Mouse (Mus musculus) kidney, postnatal 0 days (tissue): Measurements from ENCODE around the gene Btnl2. TPM values are rescaled to one million over a fixed set of nuclear protein-coding genes. Genes with fewer than 3 reads are reported as not detected.

Experiments used
- ATAC-seq: fragments of 200-750 bp; cut with Nextera tagmentation; replicated peaks from 2 replicates; pipeline ENCODE4 v1.8.0; 2017; ENCODE audit warnings: low read depth, moderate number of reproducible peaks, moderate TSS enrichment, moderate library complexity; ENCODE audit not compliant: low FRiP score
- DNase-seq: peaks from one replicate; pipeline ENCODE4 v3.0.0-alpha.2; 2016; ENCODE audit warnings: low spot score
- H3K27ac ChIP-seq: fragments of 300-500 bp; sonication (generic); 2 replicates; pipeline ENCODE4 v1.5.1; 2014; ENCODE audit warnings: mild to moderate bottlenecking
- H3K27me3 ChIP-seq: fragments of 300-500 bp; sonication (generic); 2 replicates; pipeline ENCODE4 v1.6.1; 2014; ENCODE audit warnings: low read length, mixed read lengths; ENCODE audit not compliant: insufficient read depth
- H3K36me3 ChIP-seq: fragments of 300-500 bp; sonication (generic); 2 replicates; pipeline ENCODE4 v1.6.1; 2014; ENCODE audit warnings: low read length, mixed read lengths; ENCODE audit not compliant: insufficient read depth
- H3K4me1 ChIP-seq: fragments of 300-500 bp; sonication (generic); replicated peaks from 2 replicates; pipeline ENCODE4 v1.6.1; 2014; ENCODE audit warnings: antibody characterized with exemption, low read length, mixed read lengths; ENCODE audit not compliant: insufficient read depth
- H3K4me2 ChIP-seq: fragments of 300-500 bp; sonication (generic); 2 replicates; pipeline ENCODE4 v1.6.1; 2014; ENCODE audit warnings: mild to moderate bottlenecking, low read length, moderate library complexity, mixed read lengths
- H3K4me3 ChIP-seq: fragments of 300-500 bp; sonication (generic); replicated peaks from 2 replicates; pipeline ENCODE4 v1.5.1; 2014; ENCODE audit warnings: low read depth, low read length
- H3K9ac ChIP-seq: fragments of 300-500 bp; sonication (generic); 2 replicates; pipeline ENCODE4 v1.6.1; 2014; ENCODE audit warnings: low read depth, low read length
- H3K9me3 ChIP-seq: fragments of 300-500 bp; sonication (generic); replicated peaks from 2 replicates; pipeline ENCODE4 v1.6.1; 2016; ENCODE audit warnings: low read length, inconsistent platforms, mixed read lengths
- CTCF ChIP-seq: IDR thresholded peaks from 2 replicates; pipeline ENCODE4 v1.5.1; 2016; ENCODE audit warnings: antibody characterized with exemption, low read depth, mild to moderate bottlenecking, moderate library complexity
- WGBS: fragments of 180-500 bp; shearing (Covaris S2); extraction: QIAGEN DNeasy Blood & Tissue Kit; methylation state at CpG from one replicate; pipeline ENCODE4 v1.1.7; 2014; 5-methylcytosine and 5-hydroxymethylcytosine counted together
- polyA plus RNA-seq: library from polyadenylated mRNA; unstranded; fragments of >200 nt; fragmentation: Nextera tagmentation; extraction: Ambion mirVana; gene quantifications from 2 replicates; pipeline ENCODE4 v1.2.1, GENCODE M21; 2015

Gene Btnl2
- polyA plus RNA-seq, 1 experiment from 2014 or later, result 0.04 TPM

- WGBS, result 24% methylated on average over 2 of the region's 2 CpGs
- H3K9ac ChIP-seq, result no peak overlapping the region
These were observed 37.3 kb upstream of the Btnl2 start for GRCm38 (mm10) chr17:34317275-34317674.

DNA sequence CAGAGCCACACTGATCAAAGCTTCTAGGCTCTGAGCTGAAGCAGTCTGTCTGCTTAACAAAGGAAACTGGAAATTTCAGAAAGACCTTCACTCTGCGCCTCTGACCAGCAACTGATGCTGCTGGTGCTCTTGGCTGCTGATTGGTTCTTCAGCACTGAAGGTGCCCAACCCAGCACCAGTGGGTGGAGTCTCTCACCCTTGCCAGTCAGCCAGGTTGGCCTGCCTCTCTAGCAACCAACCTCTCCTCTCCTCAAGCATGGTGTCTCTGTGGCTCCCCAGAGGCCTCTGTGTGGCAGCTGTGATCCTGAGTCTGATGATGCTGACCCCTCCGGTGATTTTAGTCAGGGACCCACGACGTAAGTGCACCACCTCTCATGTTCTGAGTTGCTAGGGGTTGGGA lies 29.2 kb upstream of the Btnl2 start, which contains the start of gene H2-Eb2:
Gene H2-Eb2, plus strand, starts transcription at position 230 of the 400 bp plus-strand sequence.
- no peaks in the 10 kb centered on the region for H3K4me1 ChIP-seq
- no peak within 1 kb of the TSS for H3K4me2 ChIP-seq
- H3K9me3 ChIP-seq, result no peaks in the 10 kb centered on the region
- no peak for TF ChIP-seq CTCF
- DNase-seq (no peak), ATAC-seq (no peak)
- H3K27ac ChIP-seq, result no peak within 1 kb of the TSS
- H3K9ac ChIP-seq, result no peak within 1 kb of the TSS
- WGBS, result 45% methylated on average over 4 of the region's 4 CpGs
- H3K36me3 ChIP-seq, result no peaks in the 10 kb centered on the region
- H3K4me3 ChIP-seq, result no peak within 1 kb of the TSS
- H3K27me3 ChIP-seq, result no peaks in the 10 kb centered on the region

More at GRCm38 (mm10) chr17:34317275-34317674, 37.3 kb upstream of the Btnl2 start:
- DNase-seq (no peak), ATAC-seq (no peak)
- Histone ChIP-seq H3K4me3 (no peak overlapping the region), H3K9me3 (no peaks in the 10 kb centered on the region), H3K27me3 (no peaks in the 10 kb centered on the region), H3K4me1 (no peaks in the 10 kb centered on the region), H3K27ac (no peak overlapping the region), H3K4me2 (no peak overlapping the region), H3K36me3 (no peaks in the 10 kb centered on the region)
- TF ChIP-seq CTCF, result no peak

GRCm38 (mm10) chr17:34326373-34326772 lies 28.2 kb upstream of the Btnl2 start:
- no peaks in the 10 kb centered on the region for H3K27me3 ChIP-seq
- WGBS, result 67% methylated on average over 3 of the region's 3 CpGs
- no peaks in the 10 kb centered on the region for H3K9me3 ChIP-seq
- H3K9ac ChIP-seq, result no peak overlapping the region
- ATAC-seq (no peak), DNase-seq (no peak)
- no peaks in the 10 kb centered on the region for H3K4me1 ChIP-seq
- H3K27ac ChIP-seq, result no peak overlapping the region
- no peak overlapping the region for H3K4me3 ChIP-seq
- no peak for TF ChIP-seq CTCF
- H3K36me3 ChIP-seq, result no peaks in the 10 kb centered on the region
- H3K4me2 ChIP-seq, result no peak overlapping the region

GRCm38 (mm10) chr17:34329807-34330206 lies 24.8 kb upstream of the Btnl2 start:
- Histone ChIP-seq H3K9me3 (no peaks in the 10 kb centered on the region), H3K27me3 (no peaks in the 10 kb centered on the region), H3K27ac (no peak overlapping the region), H3K9ac (no peak overlapping the region), H3K36me3 (no peaks in the 10 kb centered on the region), H3K4me1 (no peaks in the 10 kb centered on the region), H3K4me3 (no peak overlapping the region), H3K4me2 (no peak overlapping the region)
- DNase-seq, result no peak
- WGBS, result 61% methylated on average over 2 of the region's 2 CpGs
- no peak for TF ChIP-seq CTCF
- no peak for ATAC-seq

DNA sequence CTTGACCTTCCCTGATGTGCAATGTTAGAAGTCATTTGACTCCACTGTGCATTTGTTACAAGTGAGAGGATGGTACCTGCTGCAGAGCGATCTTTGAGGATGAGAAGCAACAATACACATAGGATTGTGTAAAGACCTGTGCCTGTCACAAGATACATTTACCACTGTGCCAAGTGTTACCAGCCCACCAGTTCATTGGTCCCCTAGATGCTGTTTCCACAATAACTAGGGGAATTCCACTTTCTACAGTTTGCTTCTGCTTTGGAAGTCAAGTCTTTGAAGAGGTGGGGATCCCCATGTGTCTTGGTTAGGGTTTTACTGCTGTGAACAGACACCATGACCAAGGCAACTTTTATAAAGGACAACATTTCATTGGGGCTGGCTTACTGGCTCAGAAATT lies 23.4 kb upstream of the Btnl2 start:
- WGBS, result 98% methylated on average over 1 of the region's 1 CpGs
- DNase-seq (no peak), ATAC-seq (no peak)
- no peak overlapping the region for H3K4me2 ChIP-seq
- H3K36me3 ChIP-seq, result no peaks in the 10 kb centered on the region
- H3K4me1 ChIP-seq, result no peaks in the 10 kb centered on the region
- no peaks in the 10 kb centered on the region for H3K9me3 ChIP-seq
- H3K9ac ChIP-seq, result no peak overlapping the region
- no peak overlapping the region for H3K27ac ChIP-seq
- H3K4me3 ChIP-seq, result no peak overlapping the region
- H3K27me3 ChIP-seq, result no peaks in the 10 kb centered on the region
- TF ChIP-seq CTCF, result no peak

DNA sequence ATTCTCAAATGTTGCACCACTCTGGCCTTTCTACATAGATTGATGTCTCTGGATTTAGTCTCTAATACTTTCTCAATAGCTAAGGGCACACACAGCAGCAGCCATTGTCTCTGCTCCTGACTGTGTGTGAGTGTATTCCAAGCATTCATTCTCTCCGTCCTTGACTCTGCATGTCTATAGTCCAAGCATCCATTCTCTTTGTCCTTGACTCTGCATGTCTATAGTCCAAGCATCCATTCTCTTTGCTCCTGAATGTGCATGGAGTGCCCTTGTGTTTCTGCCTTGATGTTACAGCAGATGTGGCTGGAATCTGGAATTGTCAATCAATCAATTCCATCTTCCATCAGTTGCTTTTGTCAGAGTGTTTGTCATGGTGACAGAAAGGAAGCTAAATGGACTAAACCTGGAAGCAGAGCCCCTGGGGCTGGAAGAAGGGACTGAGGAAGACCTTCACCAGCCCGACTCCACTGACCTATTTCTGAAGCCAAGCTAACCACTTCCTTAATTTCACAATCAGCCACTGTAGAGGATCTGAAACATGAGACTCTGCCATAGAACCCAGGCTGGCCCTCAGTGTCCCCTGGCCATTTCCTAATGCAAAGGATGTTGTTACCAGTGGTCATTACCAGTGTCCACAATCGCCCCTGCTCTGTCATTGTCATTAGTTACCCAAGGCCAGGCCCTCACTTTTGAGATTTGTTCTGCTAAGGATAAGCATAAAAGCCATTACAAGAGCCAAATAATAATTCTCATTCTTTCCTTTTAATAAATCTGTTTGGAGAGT lies 13.8 kb upstream of the Btnl2 start:
- WGBS, result 57% methylated on average over 3 of the region's 3 CpGs
- no peak overlapping the region for H3K27ac ChIP-seq
- no peaks in the 10 kb centered on the region for H3K27me3 ChIP-seq
- ATAC-seq (no peak), DNase-seq (no peak)
- H3K4me2 ChIP-seq, result no peak overlapping the region
- no peak overlapping the region for H3K9ac ChIP-seq
- no peak for TF ChIP-seq CTCF
- no peaks in the 10 kb centered on the region for H3K9me3 ChIP-seq
- no peaks in the 10 kb centered on the region for H3K36me3 ChIP-seq
- H3K4me1 ChIP-seq, result no peaks in the 10 kb centered on the region
- H3K4me3 ChIP-seq, result no peak overlapping the region
